Mouse (Mus musculus) testis, postnatal 10 days (tissue): ENCODE measurements around the gene Apbb2.
A peak's percentile ranks its signal among the peaks of the same experiment; 100 is the strongest.

Experiments used
- DNase-seq: peaks from one replicate; pipeline ENCODE4 v3.0.0; 2021; ENCODE audit warnings: low spot score

The Apbb2 gene

GRCm38 (mm10) chr5:66546969-66547511 lies 71.5 kb downstream of the Apbb2 start:
- no peak for DNase-seq

GRCm38 (mm10) chr5:66545573-66546141 lies 72.9 kb downstream of the Apbb2 start:
- DNase-seq: no peak

- no peak for DNase-seq
Observed at GRCm38 (mm10) chr5:66543761-66544160, 74.8 kb downstream of the Apbb2 start.

- no peak for DNase-seq
Observed at GRCm38 (mm10) chr5:66543344-66543743, 75.2 kb downstream of the Apbb2 start.

- DNase-seq: no peak
Observed at GRCm38 (mm10) chr5:66542521-66542920, 76.1 kb downstream of the Apbb2 start.

- no peak for DNase-seq
Observed at GRCm38 (mm10) chr5:66541385-66541784, 77.2 kb downstream of the Apbb2 start.

- DNase-seq: no peak
Observed at GRCm38 (mm10) chr5:66540246-66540645, 78.3 kb downstream of the Apbb2 start.

GRCm38 (mm10) chr5:66537811-66538210 lies 80.8 kb downstream of the Apbb2 start:
- no peak for DNase-seq

GRCm38 (mm10) chr5:66536696-66537358 lies 81.8 kb downstream of the Apbb2 start:
- peak; percentile 36 for DNase-seq

- no peak for DNase-seq
Observed at GRCm38 (mm10) chr5:66535566-66536236, 82.9 kb downstream of the Apbb2 start.

- DNase-seq: no peak
Observed at GRCm38 (mm10) chr5:66533711-66534425, 84.7 kb downstream of the Apbb2 start.

GRCm38 (mm10) chr5:66532827-66533226 lies 85.8 kb downstream of the Apbb2 start:
- DNase-seq: no peak

GRCm38 (mm10) chr5:66530361-66530760 lies 88.2 kb downstream of the Apbb2 start:
- DNase-seq: no peak

- DNase-seq: no peak
Observed at GRCm38 (mm10) chr5:66529631-66530030, 89.0 kb downstream of the Apbb2 start.

- no peak for DNase-seq
Observed at GRCm38 (mm10) chr5:66528567-66528966, 90.0 kb downstream of the Apbb2 start.

GRCm38 (mm10) chr5:66527090-66527489 lies 91.5 kb downstream of the Apbb2 start:
- DNase-seq: no peak

GRCm38 (mm10) chr5:66525002-66525401 lies 93.6 kb downstream of the Apbb2 start:
- DNase-seq: no peak

- DNase-seq: no peak
Observed at GRCm38 (mm10) chr5:66523681-66524503, 94.7 kb downstream of the Apbb2 start.

- no peak for DNase-seq
Observed at GRCm38 (mm10) chr5:66521250-66521649, 97.3 kb downstream of the Apbb2 start.

- DNase-seq: no peak
Observed at GRCm38 (mm10) chr5:66519511-66519910, 99.1 kb downstream of the Apbb2 start.

- no peak for DNase-seq
Observed at GRCm38 (mm10) chr5:66518411-66519006, 100.1 kb downstream of the Apbb2 start.
